Mouse (Mus musculus): ENCODE measurements around the gene Slc48a1.

Slc48a1 gene

GRCm38 (mm10) chr15:97747486-97747885, 30.8 kb upstream of the Slc48a1 start:
- no peak for TF ChIP-seq GATA4 (IDR thresholded peaks at IDR 0.05; ENCODE audit: insufficient replicate concordance, low read length)

- TF ChIP-seq GATA4 (IDR thresholded peaks at IDR 0.05; ENCODE audit: insufficient replicate concordance, low read length): no peak
Measured at GRCm38 (mm10) chr15:97748309-97748708, 30.0 kb upstream of the Slc48a1 start.

GRCm38 (mm10) chr15:97748964-97749363, 29.4 kb upstream of the Slc48a1 start:
- no peak for TF ChIP-seq GATA4 (IDR thresholded peaks at IDR 0.05; ENCODE audit: insufficient replicate concordance, low read length)

- TF ChIP-seq GATA4 (IDR thresholded peaks at IDR 0.05; ENCODE audit: insufficient replicate concordance, low read length): no peak
Measured at GRCm38 (mm10) chr15:97749397-97749796, 28.9 kb upstream of the Slc48a1 start.

GRCm38 (mm10) chr15:97749841-97750240, 28.5 kb upstream of the Slc48a1 start:
- no peak for TF ChIP-seq GATA4 (IDR thresholded peaks at IDR 0.05; ENCODE audit: insufficient replicate concordance, low read length)

GRCm38 (mm10) chr15:97750697-97751096, 27.6 kb upstream of the Slc48a1 start:
- TF ChIP-seq GATA4 (IDR thresholded peaks at IDR 0.05; ENCODE audit: insufficient replicate concordance, low read length): no peak

GRCm38 (mm10) chr15:97751676-97752075, 26.6 kb upstream of the Slc48a1 start:
- TF ChIP-seq GATA4 (IDR thresholded peaks at IDR 0.05; ENCODE audit: insufficient replicate concordance, low read length): no peak; the same call in 1 of the 2 replicates

GRCm38 (mm10) chr15:97752491-97752890, 25.8 kb upstream of the Slc48a1 start:
- TF ChIP-seq GATA4 (IDR thresholded peaks at IDR 0.05; ENCODE audit: insufficient replicate concordance, low read length): no peak

GRCm38 (mm10) chr15:97754476-97754875, 23.8 kb upstream of the Slc48a1 start:
- no peak for TF ChIP-seq GATA4 (IDR thresholded peaks at IDR 0.05; ENCODE audit: insufficient replicate concordance, low read length)

GRCm38 (mm10) chr15:97755361-97755760, 23.0 kb upstream of the Slc48a1 start:
- TF ChIP-seq GATA4 (IDR thresholded peaks at IDR 0.05; ENCODE audit: insufficient replicate concordance, low read length): no peak

- TF ChIP-seq GATA4 (IDR thresholded peaks at IDR 0.05; ENCODE audit: insufficient replicate concordance, low read length): no peak
Measured at GRCm38 (mm10) chr15:97760006-97760405, 18.3 kb upstream of the Slc48a1 start.

GRCm38 (mm10) chr15:97760952-97761351, 17.4 kb upstream of the Slc48a1 start:
- no peak for TF ChIP-seq GATA4 (IDR thresholded peaks at IDR 0.05; ENCODE audit: insufficient replicate concordance, low read length)

- TF ChIP-seq GATA4 (IDR thresholded peaks at IDR 0.05; ENCODE audit: insufficient replicate concordance, low read length): no peak
Measured at GRCm38 (mm10) chr15:97761438-97761837, 16.9 kb upstream of the Slc48a1 start.

GRCm38 (mm10) chr15:97762733-97763132, 15.6 kb upstream of the Slc48a1 start:
- TF ChIP-seq GATA4 (IDR thresholded peaks at IDR 0.05; ENCODE audit: insufficient replicate concordance, low read length): peak; percentile 85; the same call in 1 of the 2 replicates

GRCm38 (mm10) chr15:97763256-97764049, 14.9 kb upstream of the Slc48a1 start:
- TF ChIP-seq GATA4 (IDR thresholded peaks at IDR 0.05; ENCODE audit: insufficient replicate concordance, low read length): no peak

GRCm38 (mm10) chr15:97764532-97764931, 13.8 kb upstream of the Slc48a1 start:
- no peak for TF ChIP-seq GATA4 (IDR thresholded peaks at IDR 0.05; ENCODE audit: insufficient replicate concordance, low read length)
